Mouse (Mus musculus) ES-E14 (cell line): ENCODE measurements at regions not wholly inside any gene's neighbourhood (a gene's known extent, or its start where the extent isn't known, plus 50 kb on each side); places are given as distances from the start of the nearest gene placed in this dataset.

Source experiments
- CHD2 ChIP-seq: IDR thresholded peaks from 2 replicates; pipeline ENCODE4 v1.6.1; 2014; ENCODE audit warnings: mild to moderate bottlenecking, low read depth, low read length, inconsistent platforms
- HCFC1 ChIP-seq: IDR thresholded peaks from 2 replicates; pipeline ENCODE4 v1.6.1; 2012; ENCODE audit warnings: low read length, inconsistent platforms, borderline replicate concordance; ENCODE audit not compliant: insufficient read depth
- MAFK ChIP-seq: IDR thresholded peaks from 2 replicates; pipeline ENCODE4 v1.6.1; 2014; ENCODE audit warnings: mild to moderate bottlenecking, low read depth, low read length, inconsistent platforms; ENCODE audit not compliant: insufficient read depth
- ZC3H11A ChIP-seq: IDR thresholded peaks from 2 replicates; pipeline ENCODE4 v1.6.1; 2012; ENCODE audit warnings: low read depth, mild to moderate bottlenecking, inconsistent platforms, low read length, borderline replicate concordance

GRCm38 (mm10) chr17:50451606-50452005 is 57.6 kb upstream of the Plcl2 start:
- no peak for TF ChIP-seq HCFC1
- no peak for TF ChIP-seq MAFK
- TF ChIP-seq CHD2: no peak
- TF ChIP-seq ZC3H11A: no peak
